Mouse (Mus musculus): ENCODE measurements around the gene Vipas39. TPM values are rescaled to one million over a fixed set of nuclear protein-coding genes. Genes with fewer than 3 reads are reported as not detected.
"Not testable (repeated sequence)": the region's sequence is repeated elsewhere in the genome, so short reads cannot be mapped to it uniquely, and the experiment has no call there.

The Vipas39 gene
- polyA plus RNA-seq, 1 experiment from 2014 or later: 57.8 TPM

- no peak overlapping the region for H3K4me3 ChIP-seq (ENCODE audit: low read depth, low read length)
- DNase-seq (ENCODE audit: low spot score) (no peak), ATAC-seq (ENCODE audit: insufficient number of reproducible peaks, low FRiP score, low TSS enrichment, low read depth) (no peak)
- H3K9ac ChIP-seq (ENCODE audit: low read length): no peak overlapping the region
- H3K27me3 ChIP-seq (ENCODE audit: control insufficient read depth, insufficient read depth, low read length): no peaks in the 10 kb centered on the region
- H3K27ac ChIP-seq (replicated peaks; ENCODE audit: low read depth, low read length): no peak overlapping the region
- no peaks in the 10 kb centered on the region for H3K9me3 ChIP-seq (ENCODE audit: control insufficient read depth, low read length)
- H3K36me3 ChIP-seq (ENCODE audit: control insufficient read depth, insufficient read depth, low read length): no peaks in the 10 kb centered on the region
- H3K4me1 ChIP-seq (ENCODE audit: control insufficient read depth, insufficient read depth, low read length): no peaks in the 10 kb centered on the region
- no peak overlapping the region for H3K4me2 ChIP-seq (ENCODE audit: low read depth, severe bottlenecking)
Measured at GRCm38 (mm10) chr12:87217596-87217995, 48.5 kb downstream of the Vipas39 start.

GRCm38 (mm10) chr12:87216053-87216452 is 50.0 kb downstream of the Vipas39 start:
- H3K4me3 ChIP-seq (ENCODE audit: low read depth, low read length): no peak overlapping the region
- 74% methylated on average over 2 of the region's 2 CpGs for whole genome bisulfite sequencing
- ATAC-seq (ENCODE audit: insufficient number of reproducible peaks, low FRiP score, low TSS enrichment, low read depth) (no peak), DNase-seq (ENCODE audit: low spot score) (no peak)
- no peaks in the 10 kb centered on the region for H3K4me1 ChIP-seq (ENCODE audit: control insufficient read depth, insufficient read depth, low read length)
- H3K27ac ChIP-seq (replicated peaks; ENCODE audit: low read depth, low read length): no peak overlapping the region
- no peaks in the 10 kb centered on the region for H3K27me3 ChIP-seq (ENCODE audit: control insufficient read depth, insufficient read depth, low read length)
- H3K9ac ChIP-seq (ENCODE audit: low read length): no peak overlapping the region
- H3K36me3 ChIP-seq (ENCODE audit: control insufficient read depth, insufficient read depth, low read length): no peaks in the 10 kb centered on the region
- no peak overlapping the region for H3K4me2 ChIP-seq (ENCODE audit: low read depth, severe bottlenecking)
- H3K9me3 ChIP-seq (ENCODE audit: control insufficient read depth, low read length): no peaks in the 10 kb centered on the region

GRCm38 (mm10) chr12:87212844-87213606 is 53.0 kb downstream of the Vipas39 start:
- no peaks in the 10 kb centered on the region for H3K4me1 ChIP-seq (ENCODE audit: control insufficient read depth, insufficient read depth, low read length)
- 51% methylated on average over 2 of the region's 2 CpGs for WGBS
- no peak overlapping the region for H3K27ac ChIP-seq (replicated peaks; ENCODE audit: low read depth, low read length)
- no peak for ATAC-seq (ENCODE audit: insufficient number of reproducible peaks, low FRiP score, low TSS enrichment, low read depth)
- H3K9ac ChIP-seq (ENCODE audit: low read length): no peak overlapping the region
- no peaks in the 10 kb centered on the region for H3K9me3 ChIP-seq (ENCODE audit: control insufficient read depth, low read length)
- H3K36me3 ChIP-seq (ENCODE audit: control insufficient read depth, insufficient read depth, low read length): no peaks in the 10 kb centered on the region
- DNase-seq (ENCODE audit: low spot score): no peak
- no peak overlapping the region for H3K4me2 ChIP-seq (ENCODE audit: low read depth, severe bottlenecking)
- no peaks in the 10 kb centered on the region for H3K27me3 ChIP-seq (ENCODE audit: control insufficient read depth, insufficient read depth, low read length)
- H3K4me3 ChIP-seq (ENCODE audit: low read depth, low read length): no peak overlapping the region

GRCm38 (mm10) chr12:87205789-87206188 is 60.3 kb downstream of the Vipas39 start:
- ATAC-seq (ENCODE audit: insufficient number of reproducible peaks, low FRiP score, low TSS enrichment, low read depth); H3K4me1 ChIP-seq (ENCODE audit: control insufficient read depth, insufficient read depth, low read length); H3K9ac ChIP-seq (ENCODE audit: low read length); H3K27ac ChIP-seq (replicated peaks; ENCODE audit: low read depth, low read length); H3K4me2 ChIP-seq (ENCODE audit: low read depth, severe bottlenecking); H3K9me3 ChIP-seq (ENCODE audit: control insufficient read depth, low read length); DNase-seq (ENCODE audit: low spot score); H3K36me3 ChIP-seq (ENCODE audit: control insufficient read depth, insufficient read depth, low read length); H3K4me3 ChIP-seq (ENCODE audit: low read depth, low read length); H3K27me3 ChIP-seq (ENCODE audit: control insufficient read depth, insufficient read depth, low read length): not testable (repeated sequence)
- WGBS: 97% methylated on average over 5 of the region's 5 CpGs

- DNase-seq (ENCODE audit: low spot score) (no peak), ATAC-seq (ENCODE audit: insufficient number of reproducible peaks, low FRiP score, low TSS enrichment, low read depth) (no peak)
- Histone ChIP-seq H3K36me3 (ENCODE audit: control insufficient read depth, insufficient read depth, low read length) (no peaks in the 10 kb centered on the region), H3K9ac (ENCODE audit: low read length) (no peak overlapping the region), H3K4me3 (ENCODE audit: low read depth, low read length) (no peak overlapping the region), H3K4me2 (ENCODE audit: low read depth, severe bottlenecking) (no peak overlapping the region), H3K27ac (replicated peaks; ENCODE audit: low read depth, low read length) (no peak overlapping the region), H3K27me3 (ENCODE audit: control insufficient read depth, insufficient read depth, low read length) (no peaks in the 10 kb centered on the region), H3K9me3 (ENCODE audit: control insufficient read depth, low read length) (no peaks in the 10 kb centered on the region), H3K4me1 (ENCODE audit: control insufficient read depth, insufficient read depth, low read length) (no peaks in the 10 kb centered on the region)
- 70% methylated on average over 5 of the region's 5 CpGs for WGBS
Measured at GRCm38 (mm10) chr12:87201694-87202093, 64.4 kb downstream of the Vipas39 start.

- H3K27me3 ChIP-seq (ENCODE audit: control insufficient read depth, insufficient read depth, low read length): no peaks in the 10 kb centered on the region
- H3K4me3 ChIP-seq (ENCODE audit: low read depth, low read length): peak within 1 kb of the TSS; percentile 75
- no peaks in the 10 kb centered on the region for H3K4me1 ChIP-seq (ENCODE audit: control insufficient read depth, insufficient read depth, low read length)
- H3K36me3 ChIP-seq (ENCODE audit: control insufficient read depth, insufficient read depth, low read length): no peaks in the 10 kb centered on the region
- ATAC-seq (ENCODE audit: insufficient number of reproducible peaks, low FRiP score, low TSS enrichment, low read depth) (peak; percentile 92), DNase-seq (ENCODE audit: low spot score) (peak; percentile 77)
- peak within 1 kb of the TSS; percentile 87 for H3K9ac ChIP-seq (ENCODE audit: low read length)
- 0 out of 2 replicates have a peak within 1 kb of the TSS, but pooled peaks have one; percentile 21 for H3K27ac ChIP-seq (replicated peaks; ENCODE audit: low read depth, low read length)
- H3K4me2 ChIP-seq (ENCODE audit: low read depth, severe bottlenecking): peak within 1 kb of the TSS; percentile 95
- no peaks in the 10 kb centered on the region for H3K9me3 ChIP-seq (ENCODE audit: control insufficient read depth, low read length)
- WGBS: 1% methylated on average over 44 of the region's 70 CpGs
Measured at GRCm38 (mm10) chr12:87199973-87200586, 66.0 kb downstream of the Vipas39 start, which contains the start of gene Tmed8. Gene Tmed8 (minus strand): TSS chr12:87200454.

- ATAC-seq (ENCODE audit: insufficient number of reproducible peaks, low FRiP score, low TSS enrichment, low read depth): peak; percentile 41; the same call in 1 of the 2 replicates
- no peaks in the 10 kb centered on the region for H3K27me3 ChIP-seq (ENCODE audit: control insufficient read depth, insufficient read depth, low read length)
Measured at GRCm38 (mm10) chr12:87199206-87199972, 66.7 kb downstream of the Vipas39 start, which contains the start of gene Samd15. Gene Samd15 (plus strand): TSS chr12:87199723.

GRCm38 (mm10) chr12:87198792-87199191 is 67.3 kb downstream of the Vipas39 start:
- WGBS: 66% methylated on average over 6 of the region's 6 CpGs
- Histone ChIP-seq H3K9ac (ENCODE audit: low read length) (no peak overlapping the region), H3K27ac (replicated peaks; ENCODE audit: low read depth, low read length) (no peak overlapping the region), H3K9me3 (ENCODE audit: control insufficient read depth, low read length) (no peaks in the 10 kb centered on the region), H3K4me1 (ENCODE audit: control insufficient read depth, insufficient read depth, low read length) (no peaks in the 10 kb centered on the region), H3K27me3 (ENCODE audit: control insufficient read depth, insufficient read depth, low read length) (no peaks in the 10 kb centered on the region), H3K4me3 (ENCODE audit: low read depth, low read length) (peak overlapping the region; percentile 75; the same call in 1 of the 2 replicates), H3K4me2 (ENCODE audit: low read depth, severe bottlenecking) (peak overlapping the region; percentile 95), H3K36me3 (ENCODE audit: control insufficient read depth, insufficient read depth, low read length) (no peaks in the 10 kb centered on the region)
- no peak for ATAC-seq (ENCODE audit: insufficient number of reproducible peaks, low FRiP score, low TSS enrichment, low read depth)
- no peak for DNase-seq (ENCODE audit: low spot score)

More at GRCm38 (mm10) chr12:87199206-87199972, 66.7 kb downstream of the Vipas39 start, which contains the start of gene Samd15:
- Histone ChIP-seq H3K9ac (ENCODE audit: low read length) (peak within 1 kb of the TSS; percentile 87), H3K27ac (replicated peaks; ENCODE audit: low read depth, low read length) (0 out of 2 replicates have a peak within 1 kb of the TSS, but pooled peaks have one; percentile 21), H3K4me3 (ENCODE audit: low read depth, low read length) (peak within 1 kb of the TSS; percentile 75), H3K4me1 (ENCODE audit: control insufficient read depth, insufficient read depth, low read length) (no peaks in the 10 kb centered on the region), H3K36me3 (ENCODE audit: control insufficient read depth, insufficient read depth, low read length) (no peaks in the 10 kb centered on the region), H3K9me3 (ENCODE audit: control insufficient read depth, low read length) (no peaks in the 10 kb centered on the region), H3K4me2 (ENCODE audit: low read depth, severe bottlenecking) (peak within 1 kb of the TSS; percentile 95)
- peak; percentile 63 for DNase-seq (ENCODE audit: low spot score)
- 2% methylated on average over 28 of the region's 38 CpGs for WGBS
